Mouse (Mus musculus): ENCODE measurements around the gene Ly6g6e. TPM values are rescaled to one million over a fixed set of nuclear protein-coding genes. Genes with fewer than 3 reads are reported as not detected.

The Ly6g6e gene
- total RNA-seq, 1 experiment: 13.4 TPM

DNA sequence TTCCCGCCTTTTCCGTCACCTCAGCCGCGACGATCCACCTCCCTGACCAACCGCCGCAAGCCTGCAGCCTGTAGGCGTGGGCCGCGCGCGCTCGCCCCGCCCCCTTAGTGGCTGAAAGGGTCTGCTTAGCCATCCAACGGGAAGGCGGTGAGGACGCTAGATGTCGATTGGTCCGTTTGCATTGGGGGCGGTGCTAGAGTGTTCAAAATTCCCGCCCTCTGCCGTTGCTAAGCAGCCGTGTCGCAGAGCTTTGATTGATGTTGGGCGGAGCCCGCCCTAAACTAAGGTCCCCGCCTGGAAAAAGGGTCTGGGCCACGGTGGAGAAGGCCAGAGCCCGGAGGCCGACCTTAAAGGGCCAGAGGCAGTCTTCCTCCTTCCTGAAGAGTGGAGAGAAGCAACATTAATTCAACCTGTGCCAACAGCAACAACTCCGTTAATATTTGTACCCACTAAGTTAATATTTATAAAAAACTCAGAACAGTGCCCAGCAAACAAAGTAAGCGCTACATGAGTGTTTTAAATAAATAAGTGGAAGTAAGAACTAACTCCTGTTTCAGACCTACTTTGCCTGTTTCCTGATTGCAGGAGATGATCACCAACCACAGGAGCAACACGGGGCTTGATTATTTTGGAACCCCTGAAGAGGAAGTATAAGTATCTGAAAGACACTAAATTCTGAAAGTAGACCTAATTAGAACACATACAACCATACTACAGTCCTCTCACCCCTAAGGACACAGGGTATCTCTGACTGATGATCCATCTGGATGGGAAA lies 29.8 kb upstream of the Ly6g6e start, which contains the start of gene Msh5:
Gene Msh5 (minus strand): TSS at position 65 of the 775 bp plus-strand sequence.
- peak; percentile 100 for DNase-seq (ENCODE audit: low read depth, low spot score)
- peaks cover 0 to 16% of the 10 kb centered on the region in 2 experiments for H3K4me1 ChIP-seq (ENCODE audit: control insufficient read depth in 2 of 2, insufficient read depth in 2 of 2, low read length in 2 of 2, poor library complexity in 1 of 2)
- TF ChIP-seq ZNF384 (IDR thresholded peaks at IDR 0.05; ENCODE audit: low read depth, low read length) (no peak), CHD2 (IDR thresholded peaks at IDR 0.05; ENCODE audit: low read depth, low read length) (0 out of 2 replicates have a peak, but pooled peaks have one; percentile 17), HCFC1 (IDR thresholded peaks at IDR 0.05; ENCODE audit: borderline replicate concordance, insufficient read depth, low read length) (no peak)
- peak within 1 kb of the TSS; percentile 66 to 78 for H3K4me3 ChIP-seq (ENCODE audit: insufficient read depth in 1 of 2, low read depth in 1 of 2, low read length in 2 of 2, poor library complexity in 1 of 2, severe bottlenecking in 1 of 2)
- H3K27ac ChIP-seq (ENCODE audit: insufficient read depth, low read depth, low read length, poor library complexity, severe bottlenecking): no peak within 1 kb of the TSS
- H3K9me3 ChIP-seq (ENCODE audit: control insufficient read depth, insufficient read depth, low read depth, low read length): no peaks in the 10 kb centered on the region
- peak within 1 kb of the TSS; percentile 91 for H3K9ac ChIP-seq (ENCODE audit: insufficient read depth, low read depth, low read length, poor library complexity, severe bottlenecking)
- in situ Hi-C loops (cut with MboI; ENCODE audit: low sequenced_read_pairs in 2 of 2, unreplicated experiment in 2 of 2): no loop called here
- H3K36me3 ChIP-seq (ENCODE audit: control insufficient read depth, insufficient read depth, low read length, poor library complexity, severe bottlenecking): no peaks in the 10 kb centered on the region

GRCm38 (mm10) chr17:35047688-35048087 lies 29.0 kb upstream of the Ly6g6e start:
- Histone ChIP-seq H3K9ac (ENCODE audit: insufficient read depth, low read depth, low read length, poor library complexity, severe bottlenecking) (no peak overlapping the region), H3K4me3 (ENCODE audit: insufficient read depth in 1 of 2, low read depth in 1 of 2, low read length in 2 of 2, poor library complexity in 1 of 2, severe bottlenecking in 1 of 2) (no peak overlapping the region), H3K36me3 (ENCODE audit: control insufficient read depth, insufficient read depth, low read length, poor library complexity, severe bottlenecking) (peaks cover 5% of the 10 kb centered on the region; the same call in 1 of the 2 replicates), H3K27ac (ENCODE audit: insufficient read depth, low read depth, low read length, poor library complexity, severe bottlenecking) (no peak overlapping the region), H3K4me1 (ENCODE audit: control insufficient read depth in 2 of 2, insufficient read depth in 2 of 2, low read length in 2 of 2, poor library complexity in 1 of 2) (peaks cover 0 to 24% of the 10 kb centered on the region in 2 experiments), H3K9me3 (ENCODE audit: control insufficient read depth, insufficient read depth, low read depth, low read length) (no peaks in the 10 kb centered on the region)
- TF ChIP-seq ZNF384 (IDR thresholded peaks at IDR 0.05; ENCODE audit: low read depth, low read length) (no peak), CHD2 (IDR thresholded peaks at IDR 0.05; ENCODE audit: low read depth, low read length) (no peak), ZC3H11A (IDR thresholded peaks at IDR 0.05; ENCODE audit: borderline replicate concordance, low read depth, low read length) (no peak), HCFC1 (IDR thresholded peaks at IDR 0.05; ENCODE audit: borderline replicate concordance, insufficient read depth, low read length) (no peak), MAFK (IDR thresholded peaks at IDR 0.05; ENCODE audit: insufficient read depth, low read depth, low read length) (no peak)
- in situ Hi-C loops (cut with MboI; ENCODE audit: low sequenced_read_pairs in 2 of 2, unreplicated experiment in 2 of 2): no loop called here
- no peak for DNase-seq (ENCODE audit: low read depth, low spot score)

DNA sequence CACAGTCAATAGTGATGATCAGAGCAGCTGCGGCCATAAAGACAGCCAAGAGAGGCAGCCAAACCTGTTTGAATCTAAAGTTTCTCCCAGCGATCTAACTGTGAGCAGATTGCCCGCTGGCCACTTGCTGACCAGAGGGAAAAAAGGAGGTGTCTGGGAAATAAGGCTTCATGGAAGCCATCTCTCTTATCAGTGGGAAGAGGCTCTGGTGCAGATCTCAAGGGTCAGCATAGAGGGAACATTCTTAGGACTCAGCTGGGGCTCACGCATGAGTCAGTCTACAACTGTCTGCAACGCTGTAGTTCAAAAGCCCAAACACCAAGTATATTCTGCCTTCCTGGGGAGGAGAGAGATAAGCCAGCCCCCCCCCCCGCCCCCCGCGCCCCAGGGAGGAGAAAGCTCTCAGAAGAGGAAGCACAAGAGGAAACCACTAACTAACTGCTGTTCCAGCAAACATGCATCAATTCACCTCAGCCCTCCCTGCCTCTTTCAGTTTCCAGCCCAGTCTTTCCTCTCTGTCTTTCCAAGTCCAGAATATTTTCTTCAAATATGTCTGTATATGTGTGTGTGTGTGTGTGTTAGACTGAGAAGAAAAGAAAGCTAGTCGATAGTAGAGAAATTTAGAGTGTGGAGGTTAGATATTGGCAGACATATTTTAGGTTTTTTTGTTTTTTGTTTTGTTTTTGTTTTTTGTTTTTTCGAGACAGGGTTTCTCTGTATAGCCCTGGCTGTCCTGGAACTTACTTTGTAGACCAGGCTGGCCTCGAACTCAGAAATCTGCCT lies 28.4 kb upstream of the Ly6g6e start:
- H3K4me1 ChIP-seq (ENCODE audit: control insufficient read depth in 2 of 2, insufficient read depth in 2 of 2, low read length in 2 of 2, poor library complexity in 1 of 2): peaks cover 0 to 28% of the 10 kb centered on the region in 2 experiments
- DNase-seq (ENCODE audit: low read depth, low spot score): no peak
- no peaks in the 10 kb centered on the region for H3K9me3 ChIP-seq (ENCODE audit: control insufficient read depth, insufficient read depth, low read depth, low read length)
- H3K4me3 ChIP-seq (ENCODE audit: insufficient read depth in 1 of 2, low read depth in 1 of 2, low read length in 2 of 2, poor library complexity in 1 of 2, severe bottlenecking in 1 of 2): no peak overlapping the region
- TF ChIP-seq CHD2 (IDR thresholded peaks at IDR 0.05; ENCODE audit: low read depth, low read length) (no peak), MAFK (IDR thresholded peaks at IDR 0.05; ENCODE audit: insufficient read depth, low read depth, low read length) (no peak), ZC3H11A (IDR thresholded peaks at IDR 0.05; ENCODE audit: borderline replicate concordance, low read depth, low read length) (no peak), HCFC1 (IDR thresholded peaks at IDR 0.05; ENCODE audit: borderline replicate concordance, insufficient read depth, low read length) (no peak), ZNF384 (IDR thresholded peaks at IDR 0.05; ENCODE audit: low read depth, low read length) (no peak)
- no peak overlapping the region for H3K27ac ChIP-seq (ENCODE audit: insufficient read depth, low read depth, low read length, poor library complexity, severe bottlenecking)
- peaks cover 9% of the 10 kb centered on the region for H3K36me3 ChIP-seq (ENCODE audit: control insufficient read depth, insufficient read depth, low read length, poor library complexity, severe bottlenecking)
- in situ Hi-C loops (cut with MboI; ENCODE audit: low sequenced_read_pairs in 2 of 2, unreplicated experiment in 2 of 2): no loop called here
- no peak overlapping the region for H3K9ac ChIP-seq (ENCODE audit: insufficient read depth, low read depth, low read length, poor library complexity, severe bottlenecking)

DNA sequence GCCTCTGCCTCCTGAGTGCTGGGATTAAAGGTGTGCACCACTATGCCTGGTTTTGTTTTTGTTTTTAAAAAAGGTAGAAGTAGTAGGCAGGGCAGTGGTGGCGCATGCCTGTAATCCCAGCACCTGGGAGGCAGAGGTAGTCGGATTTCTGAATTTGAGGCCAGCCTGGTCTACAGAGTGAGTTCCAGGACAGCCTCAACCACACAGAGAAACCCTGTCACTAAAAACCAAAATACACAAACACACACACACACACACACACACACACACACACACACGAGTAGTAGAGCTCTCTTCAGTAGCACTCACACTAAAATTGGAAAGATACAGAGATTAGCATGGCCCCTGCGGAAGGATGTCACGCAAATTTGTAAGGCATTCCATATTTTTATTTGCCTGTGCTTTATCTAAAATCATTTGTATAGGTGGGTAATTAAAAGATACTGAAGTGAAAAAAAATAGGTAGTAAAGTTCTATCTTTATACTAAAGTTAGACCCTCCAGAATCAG lies 27.7 kb upstream of the Ly6g6e start:
- no peak for TF ChIP-seq MAFK (IDR thresholded peaks at IDR 0.05; ENCODE audit: insufficient read depth, low read depth, low read length)
- H3K9ac ChIP-seq (ENCODE audit: insufficient read depth, low read depth, low read length, poor library complexity, severe bottlenecking): no peak overlapping the region; the same call in 1 of the 2 replicates
- in situ Hi-C loops (cut with MboI; ENCODE audit: low sequenced_read_pairs in 2 of 2, unreplicated experiment in 2 of 2): no loop called here
- peaks cover 0 to 28% of the 10 kb centered on the region in 2 experiments for H3K4me1 ChIP-seq (ENCODE audit: control insufficient read depth in 2 of 2, insufficient read depth in 2 of 2, low read length in 2 of 2, poor library complexity in 1 of 2)
- H3K4me3 ChIP-seq (ENCODE audit: insufficient read depth in 1 of 2, low read depth in 1 of 2, low read length in 2 of 2, poor library complexity in 1 of 2, severe bottlenecking in 1 of 2): no peak overlapping the region
- H3K36me3 ChIP-seq (ENCODE audit: control insufficient read depth, insufficient read depth, low read length, poor library complexity, severe bottlenecking): peaks cover 12% of the 10 kb centered on the region
- H3K9me3 ChIP-seq (ENCODE audit: control insufficient read depth, insufficient read depth, low read depth, low read length): no peaks in the 10 kb centered on the region
- H3K27ac ChIP-seq (ENCODE audit: insufficient read depth, low read depth, low read length, poor library complexity, severe bottlenecking): no peak overlapping the region
- DNase-seq (ENCODE audit: low read depth, low spot score): no peak

Data from ES-E14 (cell line).